Mouse (Mus musculus): ENCODE measurements at regions not wholly inside any gene's neighbourhood (a gene's known extent, or its start where the extent isn't known, plus 50 kb on each side); places are given as distances from the start of the nearest gene placed in this dataset.

GRCm38 (mm10) chr1:137703882-137704281, 471.6 kb downstream of the Ptprc start:
- TF ChIP-seq GATA1 (IDR thresholded peaks at IDR 0.05; ENCODE audit: borderline replicate concordance, low read length) (no peak), FLI1 (IDR thresholded peaks at IDR 0.05; ENCODE audit: low read length) (no peak)
